Mouse (Mus musculus) stomach, postnatal 0 days (tissue): ENCODE data around the gene Chn2. TPM values are rescaled to one million over a fixed set of nuclear protein-coding genes. Genes with fewer than 3 reads are reported as not detected.
A peak's percentile ranks its signal among the peaks of the same experiment; 100 is the strongest.

Source experiments
- ATAC-seq: fragments of 200-750 bp; cut with Nextera tagmentation; 2 replicates; pipeline ENCODE4 v1.8.0; 2017; ENCODE audit not compliant: low FRiP score, low TSS enrichment
- DNase-seq: peaks from one replicate; pipeline ENCODE4 v3.0.0-alpha.2; 2016; ENCODE audit warnings: low spot score
- H3K27ac ChIP-seq: fragments of 300-500 bp; sonication (generic); replicated peaks from 2 replicates; pipeline ENCODE4 v1.5.1; 2014; ENCODE audit warnings: mild to moderate bottlenecking, control low read depth
- H3K27me3 ChIP-seq: fragments of 300-500 bp; sonication (generic); 2 replicates; pipeline ENCODE4 v1.6.1; 2014; ENCODE audit warnings: low read length; ENCODE audit not compliant: control insufficient read depth, insufficient read depth
- H3K36me3 ChIP-seq: fragments of 300-500 bp; sonication (generic); 2 replicates; pipeline ENCODE4 v1.6.1; 2014; ENCODE audit warnings: low read length, mixed read lengths; ENCODE audit not compliant: control insufficient read depth, insufficient read depth
- H3K4me1 ChIP-seq: fragments of 300-500 bp; sonication (generic); replicated peaks from 2 replicates; pipeline ENCODE4 v1.6.1; 2014; ENCODE audit warnings: antibody characterized with exemption; ENCODE audit not compliant: control insufficient read depth, insufficient read depth
- H3K4me2 ChIP-seq: fragments of 300-500 bp; sonication (generic); replicated peaks from 2 replicates; pipeline ENCODE4 v1.6.1; 2014; ENCODE audit warnings: low read depth, mild to moderate bottlenecking, control low read depth, moderate library complexity
- H3K4me3 ChIP-seq: fragments of 300-500 bp; sonication (generic); 2 replicates; pipeline ENCODE4 v1.5.1; 2014; ENCODE audit warnings: low read depth, low read length, control low read depth
- H3K9ac ChIP-seq: fragments of 300-500 bp; sonication (generic); 2 replicates; pipeline ENCODE4 v1.6.1; 2014; ENCODE audit warnings: mild to moderate bottlenecking, low read length, control low read depth, mixed read lengths
- H3K9me3 ChIP-seq: fragments of 300-500 bp; sonication (generic); 2 replicates; pipeline ENCODE4 v1.6.1; 2016; ENCODE audit warnings: low read length; ENCODE audit not compliant: control insufficient read depth
- CTCF ChIP-seq: IDR thresholded peaks from 2 replicates; pipeline ENCODE4 v1.5.1; 2016; ENCODE audit warnings: antibody characterized with exemption, low read depth, mild to moderate bottlenecking, moderate library complexity
- EP300 ChIP-seq: optimal IDR thresholded peaks from 2 replicates; pipeline ENCODE3; 2016; ENCODE audit warnings: antibody characterized with exemption
- WGBS: fragments of 180-500 bp; shearing (Covaris S2); extraction: QIAGEN DNeasy Blood & Tissue Kit; methylation state at CpG from one replicate; pipeline ENCODE4 v1.1.7; 2014; 5-methylcytosine and 5-hydroxymethylcytosine counted together
- polyA plus RNA-seq: library from polyadenylated mRNA; unstranded; fragments of >200 nt; fragmentation: Nextera tagmentation; extraction: Ambion mirVana; gene quantifications from 2 replicates; pipeline ENCODE4 v1.2.1, GENCODE M21; 2015

Gene Chn2
- polyA plus RNA-seq, 1 experiment from 2014 or later = 19.1 TPM

- Histone ChIP-seq H3K4me2 (no peak overlapping the region), H3K36me3 (no peaks in the 10 kb centered on the region), H3K9me3 (no peaks in the 10 kb centered on the region), H3K27me3 (no peaks in the 10 kb centered on the region), H3K4me1 (no peaks in the 10 kb centered on the region), H3K27ac (no peak overlapping the region), H3K9ac (no peak overlapping the region), H3K4me3 (no peak overlapping the region)
- peak; percentile 46; the same call in 1 of the 2 replicates for ATAC-seq
- DNase-seq = no peak
- WGBS = 73% methylated on average over 5 of the region's 5 CpGs
- TF ChIP-seq CTCF (no peak), EP300 (no peak)
Measured at GRCm38 (mm10) chr6:54125536-54125935, 86.2 kb downstream of the Chn2 start.

GRCm38 (mm10) chr6:54126225-54126992 is 87.1 kb downstream of the Chn2 start:
- DNase-seq (no peak), ATAC-seq (no peak)
- no peak overlapping the region; the same call in 1 of the 2 replicates for H3K27ac ChIP-seq
- H3K4me3 ChIP-seq = no peak overlapping the region
- TF ChIP-seq CTCF (no peak), EP300 (no peak)
- H3K27me3 ChIP-seq = no peaks in the 10 kb centered on the region
- WGBS = 62% methylated on average over 9 of the region's 9 CpGs
- H3K4me2 ChIP-seq = no peak overlapping the region
- no peaks in the 10 kb centered on the region for H3K4me1 ChIP-seq
- H3K9me3 ChIP-seq = no peaks in the 10 kb centered on the region
- H3K36me3 ChIP-seq = no peaks in the 10 kb centered on the region
- no peak overlapping the region for H3K9ac ChIP-seq

DNA sequence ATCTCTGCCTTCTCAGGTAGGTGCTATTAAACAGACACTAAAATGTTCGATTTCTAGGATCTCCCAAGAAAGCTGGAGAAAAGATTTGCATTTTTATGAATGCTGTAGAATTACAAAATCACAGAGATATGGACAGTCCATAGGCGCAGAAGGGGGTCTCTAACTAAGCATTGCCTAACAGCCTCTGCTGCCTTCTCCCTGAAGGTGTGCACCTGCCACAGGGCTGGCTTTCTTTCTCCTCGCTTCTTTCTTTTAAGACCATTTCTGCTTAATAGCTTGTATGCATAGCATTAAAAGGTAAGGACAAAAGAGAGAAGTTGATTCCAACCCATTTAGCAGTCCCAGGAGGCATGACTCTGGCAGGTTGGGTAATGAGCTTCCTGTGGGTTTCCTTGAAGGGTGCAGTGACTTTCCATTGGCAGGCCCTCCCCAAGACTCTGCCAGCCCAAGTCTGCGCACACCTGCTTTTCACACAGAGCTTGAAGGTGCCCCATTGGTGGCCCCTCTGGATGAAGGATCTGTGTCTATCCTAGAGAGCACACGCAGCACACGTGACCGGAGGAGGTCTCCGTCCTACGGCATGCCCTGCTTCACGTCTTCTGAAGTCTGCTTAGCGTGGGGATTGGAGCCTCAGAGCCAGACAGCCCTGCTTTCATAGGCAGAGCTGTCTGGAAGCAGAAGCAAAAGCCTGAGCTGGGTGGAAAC is 87.8 kb downstream of the Chn2 start:
- Histone ChIP-seq H3K27ac (no peak overlapping the region; the same call in 1 of the 2 replicates), H3K9ac (no peak overlapping the region), H3K4me3 (no peak overlapping the region), H3K4me2 (no peak overlapping the region), H3K36me3 (no peaks in the 10 kb centered on the region), H3K27me3 (no peaks in the 10 kb centered on the region), H3K4me1 (no peaks in the 10 kb centered on the region), H3K9me3 (no peaks in the 10 kb centered on the region)
- DNase-seq (no peak), ATAC-seq (peak; percentile 42; the same call in 1 of the 2 replicates)
- TF ChIP-seq EP300 (no peak), CTCF (no peak)
- WGBS = 70% methylated on average over 11 of the region's 11 CpGs

DNA sequence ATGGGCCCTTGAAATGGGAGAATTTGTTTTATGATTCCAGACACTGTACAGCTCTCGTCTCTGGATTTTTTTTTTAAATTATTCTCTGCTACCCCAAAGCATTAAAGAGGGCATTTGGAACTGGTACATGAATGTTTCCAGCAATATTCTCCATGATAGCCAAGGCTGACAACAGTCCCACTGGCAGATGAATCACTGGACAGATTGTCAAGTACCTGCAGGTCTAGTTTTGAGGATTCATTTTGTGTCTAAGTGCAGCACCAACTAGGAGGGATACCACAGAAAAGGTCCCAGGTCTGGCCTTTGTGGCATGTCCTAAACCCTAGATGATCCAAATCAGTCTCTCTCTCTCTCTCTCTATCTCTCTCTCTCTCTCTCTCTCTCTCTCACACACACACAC is 89.3 kb downstream of the Chn2 start:
- Histone ChIP-seq H3K27ac (no peak overlapping the region), H3K4me2 (no peak overlapping the region), H3K4me1 (no peaks in the 10 kb centered on the region), H3K4me3 (no peak overlapping the region), H3K36me3 (no peaks in the 10 kb centered on the region), H3K9ac (no peak overlapping the region), H3K9me3 (no peaks in the 10 kb centered on the region), H3K27me3 (no peaks in the 10 kb centered on the region)
- TF ChIP-seq CTCF (no peak), EP300 (no peak)
- WGBS = 88% methylated on average over 1 of the region's 1 CpGs
- DNase-seq (no peak), ATAC-seq (no peak)

- 82% methylated on average over 2 of the region's 2 CpGs for WGBS
- no peaks in the 10 kb centered on the region for H3K36me3 ChIP-seq
- ATAC-seq (no peak), DNase-seq (no peak)
- no peaks in the 10 kb centered on the region for H3K4me1 ChIP-seq
- H3K9me3 ChIP-seq = no peaks in the 10 kb centered on the region
- H3K27ac ChIP-seq = no peak overlapping the region
- no peak overlapping the region for H3K4me3 ChIP-seq
- H3K27me3 ChIP-seq = no peaks in the 10 kb centered on the region
- TF ChIP-seq CTCF = no peak
- no peak for TF ChIP-seq EP300
- no peak overlapping the region for H3K9ac ChIP-seq
- no peak overlapping the region for H3K4me2 ChIP-seq
Measured at GRCm38 (mm10) chr6:54129570-54129969, 90.2 kb downstream of the Chn2 start.

- TF ChIP-seq EP300 (no peak), CTCF (no peak)
- Histone ChIP-seq H3K36me3 (no peaks in the 10 kb centered on the region), H3K27ac (no peak overlapping the region), H3K4me1 (no peaks in the 10 kb centered on the region), H3K9ac (no peak overlapping the region), H3K9me3 (no peaks in the 10 kb centered on the region), H3K27me3 (no peaks in the 10 kb centered on the region), H3K4me2 (no peak overlapping the region), H3K4me3 (no peak overlapping the region)
- no peak for ATAC-seq
- WGBS = 87% methylated on average over 3 of the region's 3 CpGs
- DNase-seq = no peak
Measured at GRCm38 (mm10) chr6:54130881-54131280, 91.5 kb downstream of the Chn2 start.
